Mouse (Mus musculus): ENCODE measurements around the gene Scn3b. TPM values are rescaled to one million over a fixed set of nuclear protein-coding genes. Genes with fewer than 3 reads are reported as not detected.

Gene Scn3b
- polyA plus RNA-seq (2015; fragmentation: Nextera tagmentation; extraction: Ambion mirVana), result 4.0 and 4.4 TPM in 2 replicates

- Histone ChIP-seq H3K9me3 (ENCODE audit: control insufficient read depth, low read length) (no peaks in the 10 kb centered on the region), H3K27ac (ENCODE audit: low read length) (no peak within 1 kb of the TSS), H3K27me3 (replicated peaks; ENCODE audit: control insufficient read depth, insufficient read depth, low read length) (peaks cover 12% of the 10 kb centered on the region; the same call in 1 of the 2 replicates), H3K4me2 (ENCODE audit: low read depth, low read length) (peak within 1 kb of the TSS; percentile 73), H3K36me3 (ENCODE audit: control insufficient read depth, insufficient read depth, low read length) (no peaks in the 10 kb centered on the region), H3K4me1 (ENCODE audit: control insufficient read depth, insufficient read depth, low read length) (peaks cover 17% of the 10 kb centered on the region), H3K9ac (ENCODE audit: low read depth, low read length) (peak within 1 kb of the TSS; percentile 14; the same call in 1 of the 2 replicates), H3K4me3 (ENCODE audit: low read length) (peak within 1 kb of the TSS; percentile 40)
- peak; percentile 84 for ATAC-seq
- under 1% methylated on average over 41 of the region's 42 CpGs for WGBS
Measured at GRCm38 (mm10) chr9:40269103-40269861, at the start of gene Scn3b. Scn3b (plus strand) TSS chr9:40269217.

- H3K4me3 ChIP-seq (ENCODE audit: low read length), result no peak overlapping the region
- H3K27ac ChIP-seq (ENCODE audit: low read length), result no peak overlapping the region
- 67% methylated on average over 4 of the region's 4 CpGs for WGBS
- no peak for ATAC-seq
- H3K9me3 ChIP-seq (ENCODE audit: control insufficient read depth, low read length), result no peaks in the 10 kb centered on the region
- H3K4me2 ChIP-seq (ENCODE audit: low read depth, low read length), result no peak overlapping the region
- H3K9ac ChIP-seq (ENCODE audit: low read depth, low read length), result no peak overlapping the region
- H3K27me3 ChIP-seq (replicated peaks; ENCODE audit: control insufficient read depth, insufficient read depth, low read length), result no peaks in the 10 kb centered on the region
- H3K4me1 ChIP-seq (ENCODE audit: control insufficient read depth, insufficient read depth, low read length), result no peaks in the 10 kb centered on the region
- no peaks in the 10 kb centered on the region for H3K36me3 ChIP-seq (ENCODE audit: control insufficient read depth, insufficient read depth, low read length)
Measured at GRCm38 (mm10) chr9:40224289-40224688, 44.7 kb upstream of the Scn3b start.

DNA sequence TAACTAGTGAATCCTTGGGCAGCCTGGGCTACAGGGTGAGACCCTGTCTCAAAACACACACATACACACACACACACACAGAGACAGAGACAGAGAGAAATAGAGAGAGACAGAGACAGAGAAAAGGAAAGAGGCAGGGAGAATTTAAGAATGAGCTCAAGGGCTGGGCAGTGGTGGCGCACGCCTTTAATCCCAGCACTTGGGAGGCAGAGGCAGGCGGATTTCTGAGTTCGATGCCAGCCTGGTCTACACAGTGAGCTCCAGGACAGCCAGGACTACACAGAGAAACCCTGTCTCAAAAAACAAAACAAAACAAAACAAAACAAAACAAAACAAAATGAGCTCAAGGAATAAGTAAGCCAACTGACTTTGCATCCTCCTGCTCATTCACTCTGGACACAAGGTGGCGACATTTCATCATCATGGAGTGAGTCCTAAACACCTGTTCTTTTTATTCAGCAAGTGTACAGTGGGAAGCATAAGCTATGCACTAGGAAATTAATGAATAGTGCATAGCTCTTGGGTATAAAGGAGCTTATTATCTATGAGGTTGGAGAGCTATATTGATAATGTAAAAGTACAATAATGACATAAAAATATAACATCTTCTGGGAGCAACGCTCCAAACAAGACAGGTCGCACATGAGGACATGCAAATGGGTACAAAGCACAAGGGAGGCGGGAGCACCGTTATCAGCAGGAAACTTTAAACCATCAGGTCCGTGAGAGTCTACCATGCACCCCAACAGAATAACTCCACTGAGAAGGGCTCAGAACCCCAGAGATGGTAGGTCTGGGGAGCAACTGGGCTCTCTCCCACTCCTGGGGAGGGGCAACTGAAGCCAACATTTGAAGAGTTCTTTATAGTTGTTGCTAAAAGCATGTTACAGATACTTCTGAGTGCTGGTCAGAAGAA, 40.9 kb upstream of the Scn3b start:
- peak; percentile 71; the same call in 1 of the 2 replicates for ATAC-seq
- no peak overlapping the region for H3K27ac ChIP-seq (ENCODE audit: low read length)
- 71% methylated on average over 10 of the region's 10 CpGs for WGBS

DNA sequence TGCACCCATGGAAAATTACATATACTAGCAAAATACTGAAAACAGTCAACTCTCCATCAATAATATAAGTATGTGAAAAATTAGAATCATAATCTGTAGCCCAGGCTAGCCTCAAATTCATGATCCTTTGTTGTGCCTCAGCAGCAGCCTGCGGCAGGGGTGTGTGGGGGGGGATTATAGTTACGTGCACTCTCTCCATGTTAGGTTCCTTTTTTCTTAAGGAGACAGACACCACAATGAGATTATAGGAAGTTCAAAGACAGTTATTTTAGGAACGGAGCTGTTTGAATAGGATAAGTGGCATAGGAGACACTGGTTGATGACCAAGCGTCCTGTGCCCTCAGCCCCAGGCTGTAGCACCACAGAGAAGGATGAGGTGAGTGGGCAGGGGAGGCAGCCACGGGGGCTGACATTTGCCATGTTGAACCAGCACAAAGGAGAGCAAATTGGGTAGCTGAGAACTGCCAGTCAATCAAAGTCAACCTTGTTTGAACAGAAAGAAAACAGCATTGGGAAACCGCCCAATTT, 40.1 kb upstream of the Scn3b start:
- H3K9me3 ChIP-seq (ENCODE audit: control insufficient read depth, low read length), result no peaks in the 10 kb centered on the region
- WGBS, result 64% methylated on average over 6 of the region's 6 CpGs
- H3K27me3 ChIP-seq (replicated peaks; ENCODE audit: control insufficient read depth, insufficient read depth, low read length), result no peaks in the 10 kb centered on the region
- H3K36me3 ChIP-seq (ENCODE audit: control insufficient read depth, insufficient read depth, low read length), result no peaks in the 10 kb centered on the region
- no peaks in the 10 kb centered on the region for H3K4me1 ChIP-seq (ENCODE audit: control insufficient read depth, insufficient read depth, low read length)
- no peak overlapping the region for H3K9ac ChIP-seq (ENCODE audit: low read depth, low read length)
- ATAC-seq, result no peak
- H3K4me2 ChIP-seq (ENCODE audit: low read depth, low read length), result no peak overlapping the region
- H3K4me3 ChIP-seq (ENCODE audit: low read length), result no peak overlapping the region
- no peak overlapping the region for H3K27ac ChIP-seq (ENCODE audit: low read length)

More for the DNA sequence above, 40.9 kb upstream of the Scn3b start:
- no peaks in the 10 kb centered on the region for H3K9me3 ChIP-seq (ENCODE audit: control insufficient read depth, low read length)
- no peaks in the 10 kb centered on the region for H3K4me1 ChIP-seq (ENCODE audit: control insufficient read depth, insufficient read depth, low read length)
- H3K4me2 ChIP-seq (ENCODE audit: low read depth, low read length), result no peak overlapping the region
- no peaks in the 10 kb centered on the region for H3K27me3 ChIP-seq (replicated peaks; ENCODE audit: control insufficient read depth, insufficient read depth, low read length)
- H3K9ac ChIP-seq (ENCODE audit: low read depth, low read length), result no peak overlapping the region
- H3K4me3 ChIP-seq (ENCODE audit: low read length), result no peak overlapping the region
- no peaks in the 10 kb centered on the region for H3K36me3 ChIP-seq (ENCODE audit: control insufficient read depth, insufficient read depth, low read length)

GRCm38 (mm10) chr9:40229479-40229878, 39.5 kb upstream of the Scn3b start:
- H3K9ac ChIP-seq (ENCODE audit: low read depth, low read length), result no peak overlapping the region
- H3K4me2 ChIP-seq (ENCODE audit: low read depth, low read length), result no peak overlapping the region
- no peak overlapping the region for H3K4me3 ChIP-seq (ENCODE audit: low read length)
- no peaks in the 10 kb centered on the region for H3K4me1 ChIP-seq (ENCODE audit: control insufficient read depth, insufficient read depth, low read length)
- 80% methylated on average over 5 of the region's 5 CpGs for WGBS
- no peaks in the 10 kb centered on the region for H3K9me3 ChIP-seq (ENCODE audit: control insufficient read depth, low read length)
- H3K27ac ChIP-seq (ENCODE audit: low read length), result no peak overlapping the region
- ATAC-seq, result no peak
- H3K36me3 ChIP-seq (ENCODE audit: control insufficient read depth, insufficient read depth, low read length), result no peaks in the 10 kb centered on the region
- no peaks in the 10 kb centered on the region for H3K27me3 ChIP-seq (replicated peaks; ENCODE audit: control insufficient read depth, insufficient read depth, low read length)

DNA sequence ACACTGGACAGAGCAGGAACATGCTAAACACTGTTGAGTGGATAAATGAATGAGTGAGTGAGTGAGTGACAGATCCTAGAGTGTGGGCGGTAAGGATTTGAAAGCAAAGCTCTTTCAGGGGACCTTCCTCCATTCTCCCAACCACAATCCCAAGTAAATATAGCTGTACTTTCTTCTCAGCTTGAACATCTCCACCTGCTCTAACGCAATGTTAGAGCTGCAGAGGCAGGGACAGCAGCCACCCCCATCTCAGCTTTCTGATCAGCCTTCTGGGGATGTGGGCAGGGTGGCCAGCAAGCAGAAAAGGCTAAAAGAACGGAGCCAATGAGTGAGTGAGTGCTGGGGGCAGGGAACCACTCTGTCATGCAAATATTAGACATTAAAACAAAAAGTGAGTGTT, 38.0 kb upstream of the Scn3b start:
- H3K27me3 ChIP-seq (replicated peaks; ENCODE audit: control insufficient read depth, insufficient read depth, low read length), result no peaks in the 10 kb centered on the region
- H3K4me3 ChIP-seq (ENCODE audit: low read length), result no peak overlapping the region
- H3K36me3 ChIP-seq (ENCODE audit: control insufficient read depth, insufficient read depth, low read length), result no peaks in the 10 kb centered on the region
- H3K4me2 ChIP-seq (ENCODE audit: low read depth, low read length), result no peak overlapping the region
- no peak overlapping the region for H3K27ac ChIP-seq (ENCODE audit: low read length)
- no peaks in the 10 kb centered on the region for H3K9me3 ChIP-seq (ENCODE audit: control insufficient read depth, low read length)
- 78% methylated on average over 3 of the region's 3 CpGs for WGBS
- H3K4me1 ChIP-seq (ENCODE audit: control insufficient read depth, insufficient read depth, low read length), result no peaks in the 10 kb centered on the region
- ATAC-seq, result no peak
- no peak overlapping the region for H3K9ac ChIP-seq (ENCODE audit: low read depth, low read length)

DNA sequence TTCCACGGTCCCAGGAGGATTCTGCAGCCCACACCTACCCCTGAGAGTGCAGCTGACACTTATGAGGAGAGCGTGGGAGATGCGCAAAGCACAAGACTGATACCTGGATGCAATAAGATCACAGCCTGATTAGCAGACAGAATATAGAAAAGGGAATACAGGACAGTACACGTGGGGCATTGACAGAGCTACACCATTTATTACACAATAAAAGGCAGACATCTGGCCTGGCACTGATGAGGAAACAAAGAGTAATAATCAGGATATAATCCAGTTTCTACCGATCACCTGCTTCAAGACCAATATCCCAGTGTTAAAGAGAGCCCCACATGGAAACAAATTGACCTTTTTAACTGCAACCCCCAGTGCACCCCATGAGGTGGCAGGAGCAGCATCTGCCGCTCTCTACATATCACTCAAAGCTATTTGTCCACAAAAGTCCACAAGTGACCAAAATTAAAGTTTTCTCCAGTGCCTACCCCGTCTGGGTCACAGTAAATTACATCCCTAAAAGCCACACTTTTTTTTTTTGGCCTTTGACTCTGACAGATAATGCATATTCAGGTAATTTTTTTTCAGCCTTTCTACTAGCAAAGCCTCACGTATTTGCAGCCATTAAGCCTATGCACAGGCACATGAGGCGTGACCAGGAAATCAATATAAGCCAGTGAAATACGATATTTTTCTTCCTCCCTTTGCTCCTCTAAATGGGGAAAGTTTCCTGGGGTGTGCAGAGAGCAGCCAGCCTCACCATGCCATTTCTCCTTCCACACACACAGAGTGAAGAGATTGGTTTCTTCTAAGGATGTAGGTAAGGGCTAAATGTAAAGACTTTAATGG, 34.6 kb upstream of the Scn3b start:
- 58% methylated on average over 10 of the region's 10 CpGs for WGBS
- H3K27me3 ChIP-seq (replicated peaks; ENCODE audit: control insufficient read depth, insufficient read depth, low read length), result no peaks in the 10 kb centered on the region
- no peak overlapping the region for H3K4me3 ChIP-seq (ENCODE audit: low read length)
- no peaks in the 10 kb centered on the region for H3K9me3 ChIP-seq (ENCODE audit: control insufficient read depth, low read length)
- peak; percentile 68 for ATAC-seq
- no peaks in the 10 kb centered on the region for H3K4me1 ChIP-seq (ENCODE audit: control insufficient read depth, insufficient read depth, low read length)
- H3K36me3 ChIP-seq (ENCODE audit: control insufficient read depth, insufficient read depth, low read length), result no peaks in the 10 kb centered on the region
- H3K4me2 ChIP-seq (ENCODE audit: low read depth, low read length), result no peak overlapping the region
- no peak overlapping the region for H3K9ac ChIP-seq (ENCODE audit: low read depth, low read length)
- H3K27ac ChIP-seq (ENCODE audit: low read length), result no peak overlapping the region

GRCm38 (mm10) chr9:40235220-40235619, 33.8 kb upstream of the Scn3b start:
- no peak overlapping the region for H3K27ac ChIP-seq (ENCODE audit: low read length)
- no peak overlapping the region for H3K4me2 ChIP-seq (ENCODE audit: low read depth, low read length)
- H3K9ac ChIP-seq (ENCODE audit: low read depth, low read length), result no peak overlapping the region
- no peaks in the 10 kb centered on the region for H3K4me1 ChIP-seq (ENCODE audit: control insufficient read depth, insufficient read depth, low read length)
- no peak overlapping the region for H3K4me3 ChIP-seq (ENCODE audit: low read length)
- no peaks in the 10 kb centered on the region for H3K36me3 ChIP-seq (ENCODE audit: control insufficient read depth, insufficient read depth, low read length)
- no peak for ATAC-seq
- no peaks in the 10 kb centered on the region; the same call in 1 of the 2 replicates for H3K27me3 ChIP-seq (replicated peaks; ENCODE audit: control insufficient read depth, insufficient read depth, low read length)
- WGBS, result 80% methylated on average over 7 of the region's 7 CpGs
- no peaks in the 10 kb centered on the region for H3K9me3 ChIP-seq (ENCODE audit: control insufficient read depth, low read length)
